Mouse (Mus musculus) hindbrain, embryonic 13.5 days (tissue): ENCODE measurements at regions not wholly inside any gene's neighbourhood (a gene's known extent, or its start where the extent isn't known, plus 50 kb on each side); places are given as distances from the start of the nearest gene placed in this dataset.
A peak's percentile ranks its signal among the peaks of the same experiment; 100 is the strongest.

Source experiments
- ATAC-seq: fragments of 200-750 bp; cut with Nextera tagmentation; 2 replicates; pipeline ENCODE4 v1.8.0; 2017; ENCODE audit warnings: moderate TSS enrichment; ENCODE audit not compliant: low FRiP score
- H3K27ac ChIP-seq: fragments of 300-500 bp; sonication (generic); 2 replicates; pipeline ENCODE4 v1.5.1; 2015; ENCODE audit warnings: inconsistent platforms, mild to moderate bottlenecking, moderate library complexity
- H3K27me3 ChIP-seq: fragments of 300-500 bp; sonication (generic); 2 replicates; pipeline ENCODE4 v1.6.1; 2015; ENCODE audit warnings: mild to moderate bottlenecking, inconsistent platforms
- H3K36me3 ChIP-seq: fragments of 300-500 bp; sonication (generic); 2 replicates; pipeline ENCODE4 v1.6.1; 2015; ENCODE audit warnings: mild to moderate bottlenecking, inconsistent platforms
- H3K4me1 ChIP-seq: fragments of 300-500 bp; sonication (generic); replicated peaks from 2 replicates; pipeline ENCODE4 v1.6.1; 2015; ENCODE audit warnings: inconsistent platforms
- H3K4me2 ChIP-seq: fragments of 300-500 bp; sonication (generic); 2 replicates; pipeline ENCODE4 v1.6.1; 2015; ENCODE audit warnings: inconsistent platforms, mild to moderate bottlenecking, moderate library complexity
- H3K4me3 ChIP-seq: fragments of 300-500 bp; sonication (generic); 2 replicates; pipeline ENCODE4 v1.5.1; 2015; ENCODE audit warnings: mild to moderate bottlenecking, inconsistent platforms
- H3K9ac ChIP-seq: fragments of 300-500 bp; sonication (generic); 2 replicates; pipeline ENCODE4 v1.6.1; 2015; ENCODE audit warnings: mild to moderate bottlenecking, inconsistent platforms
- H3K9me3 ChIP-seq: fragments of 300-500 bp; sonication (generic); 2 replicates; pipeline ENCODE4 v1.6.1; 2016; ENCODE audit warnings: inconsistent platforms
- WGBS: fragments of 180-500 bp; shearing (Covaris S2); methylation state at CpG from one replicate; pipeline ENCODE4 v1.1.7; 2015; 5-methylcytosine and 5-hydroxymethylcytosine counted together

- Histone ChIP-seq H3K36me3 (no peaks in the 10 kb centered on the region), H3K27ac (no peak overlapping the region), H3K4me2 (no peak overlapping the region), H3K4me3 (no peak overlapping the region), H3K27me3 (no peaks in the 10 kb centered on the region), H3K9me3 (no peaks in the 10 kb centered on the region), H3K9ac (no peak overlapping the region), H3K4me1 (no peaks in the 10 kb centered on the region)
- 81% methylated on average over 1 of the region's 1 CpGs for WGBS
- ATAC-seq, result no peak
Measured at GRCm38 (mm10) chr2:51262506-51262905, 113.6 kb upstream of the Rnd3 start.

GRCm38 (mm10) chr2:51250798-51251197 lies 101.9 kb upstream of the Rnd3 start:
- 34% methylated on average over 6 of the region's 6 CpGs for WGBS

GRCm38 (mm10) chr2:51241573-51241972 lies 92.7 kb upstream of the Rnd3 start:
- H3K4me2 ChIP-seq, result no peak overlapping the region
- no peak overlapping the region for H3K9ac ChIP-seq
- no peaks in the 10 kb centered on the region for H3K27me3 ChIP-seq
- H3K9me3 ChIP-seq, result no peaks in the 10 kb centered on the region
- 58% methylated on average over 5 of the region's 5 CpGs for WGBS
- no peak overlapping the region for H3K4me3 ChIP-seq
- ATAC-seq, result no peak
- peaks cover 7% of the 10 kb centered on the region for H3K4me1 ChIP-seq
- no peak overlapping the region for H3K27ac ChIP-seq
- H3K36me3 ChIP-seq, result no peaks in the 10 kb centered on the region

More at GRCm38 (mm10) chr2:51250798-51251197, 101.9 kb upstream of the Rnd3 start:
- H3K4me2 ChIP-seq, result no peak overlapping the region
- no peak overlapping the region for H3K9ac ChIP-seq
- H3K36me3 ChIP-seq, result no peaks in the 10 kb centered on the region
- H3K4me1 ChIP-seq, result no peaks in the 10 kb centered on the region
- no peak overlapping the region for H3K27ac ChIP-seq
- H3K9me3 ChIP-seq, result no peaks in the 10 kb centered on the region
- ATAC-seq, result peak; percentile 57; the same call in 1 of the 2 replicates
- H3K27me3 ChIP-seq, result no peaks in the 10 kb centered on the region
- no peak overlapping the region for H3K4me3 ChIP-seq

- no peaks in the 10 kb centered on the region for H3K9me3 ChIP-seq
- H3K27ac ChIP-seq, result no peak overlapping the region
- H3K36me3 ChIP-seq, result no peaks in the 10 kb centered on the region
- no peaks in the 10 kb centered on the region for H3K27me3 ChIP-seq
- no peak for ATAC-seq
- H3K9ac ChIP-seq, result no peak overlapping the region
- H3K4me1 ChIP-seq, result peaks cover 7% of the 10 kb centered on the region
- H3K4me2 ChIP-seq, result no peak overlapping the region
- 96% methylated on average over 1 of the region's 1 CpGs for WGBS
- H3K4me3 ChIP-seq, result no peak overlapping the region
Measured at GRCm38 (mm10) chr2:51240000-51240399, 91.1 kb upstream of the Rnd3 start.

GRCm38 (mm10) chr2:51238992-51239391 lies 90.1 kb upstream of the Rnd3 start:
- peaks cover 7% of the 10 kb centered on the region for H3K4me1 ChIP-seq
- no peaks in the 10 kb centered on the region for H3K9me3 ChIP-seq
- no peak for ATAC-seq
- H3K9ac ChIP-seq, result no peak overlapping the region
- H3K36me3 ChIP-seq, result no peaks in the 10 kb centered on the region
- 73% methylated on average over 4 of the region's 4 CpGs for WGBS
- no peak overlapping the region for H3K4me2 ChIP-seq
- no peak overlapping the region for H3K4me3 ChIP-seq
- H3K27me3 ChIP-seq, result no peaks in the 10 kb centered on the region
- no peak overlapping the region for H3K27ac ChIP-seq

GRCm38 (mm10) chr2:51238131-51238931 lies 89.4 kb upstream of the Rnd3 start:
- Histone ChIP-seq H3K36me3 (no peaks in the 10 kb centered on the region), H3K9me3 (no peaks in the 10 kb centered on the region), H3K4me3 (no peak overlapping the region), H3K4me1 (peaks cover 7% of the 10 kb centered on the region), H3K4me2 (peak overlapping the region; percentile 26; the same call in 1 of the 2 replicates), H3K27ac (no peak overlapping the region), H3K27me3 (no peaks in the 10 kb centered on the region), H3K9ac (no peak overlapping the region)
- 17% methylated on average over 16 of the region's 16 CpGs for WGBS
- ATAC-seq, result no peak

GRCm38 (mm10) chr2:51237451-51237850 lies 88.5 kb upstream of the Rnd3 start:
- no peaks in the 10 kb centered on the region for H3K9me3 ChIP-seq
- no peak overlapping the region for H3K27ac ChIP-seq
- no peak overlapping the region for H3K9ac ChIP-seq
- no peak for ATAC-seq
- no peaks in the 10 kb centered on the region for H3K36me3 ChIP-seq
- H3K4me1 ChIP-seq, result peaks cover 7% of the 10 kb centered on the region
- H3K27me3 ChIP-seq, result no peaks in the 10 kb centered on the region
- H3K4me2 ChIP-seq, result no peak overlapping the region
- H3K4me3 ChIP-seq, result no peak overlapping the region
- WGBS, result 89% methylated on average over 10 of the region's 10 CpGs

GRCm38 (mm10) chr2:51236852-51237251 lies 87.9 kb upstream of the Rnd3 start:
- ATAC-seq, result no peak
- Histone ChIP-seq H3K4me2 (no peak overlapping the region), H3K4me1 (peaks cover 5% of the 10 kb centered on the region), H3K27me3 (no peaks in the 10 kb centered on the region), H3K9ac (no peak overlapping the region), H3K36me3 (no peaks in the 10 kb centered on the region), H3K9me3 (no peaks in the 10 kb centered on the region), H3K27ac (no peak overlapping the region), H3K4me3 (no peak overlapping the region)
- WGBS, result 80% methylated on average over 3 of the region's 3 CpGs

GRCm38 (mm10) chr2:51234427-51234826 lies 85.5 kb upstream of the Rnd3 start:
- no peak overlapping the region for H3K4me3 ChIP-seq
- H3K27ac ChIP-seq, result no peak overlapping the region
- 75% methylated on average over 5 of the region's 5 CpGs for WGBS
- no peaks in the 10 kb centered on the region for H3K36me3 ChIP-seq
- no peaks in the 10 kb centered on the region for H3K9me3 ChIP-seq
- no peaks in the 10 kb centered on the region; the same call in 1 of the 2 replicates for H3K4me1 ChIP-seq
- ATAC-seq, result no peak
- H3K27me3 ChIP-seq, result no peaks in the 10 kb centered on the region
- no peak overlapping the region for H3K9ac ChIP-seq
- H3K4me2 ChIP-seq, result no peak overlapping the region

GRCm38 (mm10) chr2:51222851-51223250 lies 73.9 kb upstream of the Rnd3 start:
- no peaks in the 10 kb centered on the region for H3K27me3 ChIP-seq
- no peak overlapping the region for H3K4me3 ChIP-seq
- WGBS, result 32% methylated on average over 1 of the region's 1 CpGs
- no peak for ATAC-seq
- no peaks in the 10 kb centered on the region for H3K4me1 ChIP-seq
- no peaks in the 10 kb centered on the region for H3K9me3 ChIP-seq
- no peak overlapping the region for H3K27ac ChIP-seq
- no peak overlapping the region for H3K4me2 ChIP-seq
- no peaks in the 10 kb centered on the region for H3K36me3 ChIP-seq
- no peak overlapping the region for H3K9ac ChIP-seq

GRCm38 (mm10) chr2:51219714-51220113 lies 70.8 kb upstream of the Rnd3 start:
- WGBS, result 78% methylated on average over 6 of the region's 6 CpGs
- Histone ChIP-seq H3K36me3 (no peaks in the 10 kb centered on the region), H3K4me3 (no peak overlapping the region), H3K9me3 (no peaks in the 10 kb centered on the region), H3K9ac (no peak overlapping the region), H3K27me3 (no peaks in the 10 kb centered on the region), H3K4me2 (no peak overlapping the region), H3K27ac (no peak overlapping the region), H3K4me1 (no peaks in the 10 kb centered on the region)
- ATAC-seq, result no peak

GRCm38 (mm10) chr2:51207150-51208022 lies 58.5 kb upstream of the Rnd3 start:
- no peak overlapping the region for H3K4me3 ChIP-seq
- H3K36me3 ChIP-seq, result no peaks in the 10 kb centered on the region
- no peaks in the 10 kb centered on the region for H3K27me3 ChIP-seq
- H3K4me2 ChIP-seq, result no peak overlapping the region
- no peaks in the 10 kb centered on the region for H3K9me3 ChIP-seq
- no peak overlapping the region for H3K9ac ChIP-seq
- no peaks in the 10 kb centered on the region for H3K4me1 ChIP-seq
- ATAC-seq, result no peak
- WGBS, result 79% methylated on average over 7 of the region's 7 CpGs
- H3K27ac ChIP-seq, result no peak overlapping the region
